Mouse (Mus musculus) kidney, adult 2 months (tissue): ENCODE measurements around the gene Spef2.

Experiments used
- CTCF ChIP-seq: fragments of 200-500 bp; conservative IDR thresholded peaks from 2 replicates; pipeline ENCODE4 v1.5.1; 2011; ENCODE audit warnings: low read depth, mild to moderate bottlenecking, control low read depth, low read length, moderate library complexity, mixed read lengths; ENCODE audit not compliant: insufficient read depth, insufficient read length
- POLR2A ChIP-seq: fragments of 200-500 bp; IDR thresholded peaks from one replicate; pipeline ENCODE4 v1.6.1; 2011; ENCODE audit warnings: low read depth, low read length, control low read depth

GRCm38 (mm10) chr15:9750966-9751365 is 2.3 kb upstream of the Spef2 start:
- TF ChIP-seq CTCF (no peak), POLR2A (no peak)
